Mouse (Mus musculus) left cerebral cortex, adult 18-20 months (tissue): ENCODE measurements around the gene Ccdc60. TPM values are rescaled to one million over a fixed set of nuclear protein-coding genes. Genes with fewer than 3 reads are reported as not detected.

ENCODE experiments used
- DNase-seq, 2 experiments: peaks; one replicate each; pipeline ENCODE4 v3.0.0; 2021 to 2022; ENCODE audit warnings: low spot score in 2 of 2, mixed read lengths in 1 of 2
- total RNA-seq, 2 experiments: library from RNA; stranded (reverse); gene quantifications; 2 replicates each; pipeline ENCODE4 v1.2.3; 2021

The Ccdc60 gene
- total RNA-seq, 2 experiments from 2014 or later = 0.23 TPM; not detected in 1

DNA sequence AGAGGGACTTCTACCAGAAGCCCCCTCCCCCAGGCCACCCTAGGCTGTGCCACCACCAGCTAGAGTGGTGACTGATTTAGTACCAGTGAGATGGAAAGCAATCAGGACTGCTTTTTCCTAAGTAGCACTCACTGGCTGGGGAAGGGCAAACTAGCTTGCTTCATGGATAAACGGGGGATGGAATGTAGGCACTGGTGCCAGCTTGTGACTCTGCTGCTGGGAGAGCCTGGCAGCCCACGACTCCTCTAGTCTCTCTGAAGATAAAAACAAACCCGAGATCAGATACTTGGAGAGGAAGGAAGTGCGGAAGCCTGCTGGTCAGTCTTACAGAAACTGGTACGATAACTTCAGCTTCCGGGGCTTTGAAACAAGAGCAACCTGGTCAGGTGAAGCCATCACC lies 208.0 kb downstream of the Ccdc60 start:
- DNase-seq = peak in 1 of 2 experiments; percentile 9

Other genes starting within 250 kb of the Ccdc60 start
- gene Tmem233, start 205.7 kb downstream of the Ccdc60 start, total RNA-seq = not detected
- 10 to 100 TPM; 11.5 to 11.6 TPM for gene Hspb8, start 133.9 kb upstream of the Ccdc60 start, total RNA-seq